Mouse (Mus musculus) urinary bladder, postnatal 25 days (tissue): ENCODE results near the gene Zbtb49.

ENCODE experiments used
- DNase-seq: peaks from one replicate; pipeline ENCODE4 v3.0.0; 2022; ENCODE audit warnings: low spot score

Zbtb49 gene

DNA sequence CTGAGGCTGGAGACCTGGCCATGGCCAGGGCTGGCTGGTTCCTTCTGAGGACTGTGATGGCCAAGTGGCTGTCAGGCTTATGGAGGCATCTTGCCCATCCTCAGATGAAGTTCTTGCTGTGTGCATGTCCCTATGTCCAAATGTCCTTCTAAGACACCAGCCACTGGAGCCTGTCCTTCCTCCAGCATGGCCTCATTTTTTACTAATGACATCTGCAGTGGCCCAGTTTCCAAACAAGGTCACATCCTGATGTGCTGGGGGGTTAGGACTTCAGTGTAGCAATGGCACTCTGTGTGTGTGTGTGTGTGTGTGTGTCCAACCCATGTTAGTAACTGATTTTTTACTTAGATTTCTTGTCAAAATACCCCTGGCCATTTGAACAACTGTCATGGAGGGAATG, 24.3 kb downstream of the Zbtb49 start:
- DNase-seq = no peak

DNA sequence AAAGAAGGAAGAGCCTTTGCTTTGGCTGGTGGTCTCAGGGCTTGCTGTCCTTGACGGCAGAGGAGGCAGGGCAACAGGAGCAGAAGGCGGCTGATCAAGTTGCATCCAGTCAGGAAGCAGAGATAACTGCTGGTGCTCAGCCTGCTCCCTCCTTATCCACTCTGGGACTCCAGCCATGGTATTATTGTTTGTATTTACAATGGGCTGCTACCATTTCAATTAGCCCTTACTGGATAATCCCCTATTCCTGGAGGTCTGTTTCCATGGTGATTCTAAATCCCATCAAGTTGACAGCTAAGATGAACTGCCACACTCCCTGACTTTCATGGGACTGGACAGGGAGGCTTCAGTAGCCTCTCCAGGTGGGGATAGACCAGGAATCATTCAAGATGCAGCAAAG, 25.3 kb downstream of the Zbtb49 start:
- DNase-seq = no peak

DNA sequence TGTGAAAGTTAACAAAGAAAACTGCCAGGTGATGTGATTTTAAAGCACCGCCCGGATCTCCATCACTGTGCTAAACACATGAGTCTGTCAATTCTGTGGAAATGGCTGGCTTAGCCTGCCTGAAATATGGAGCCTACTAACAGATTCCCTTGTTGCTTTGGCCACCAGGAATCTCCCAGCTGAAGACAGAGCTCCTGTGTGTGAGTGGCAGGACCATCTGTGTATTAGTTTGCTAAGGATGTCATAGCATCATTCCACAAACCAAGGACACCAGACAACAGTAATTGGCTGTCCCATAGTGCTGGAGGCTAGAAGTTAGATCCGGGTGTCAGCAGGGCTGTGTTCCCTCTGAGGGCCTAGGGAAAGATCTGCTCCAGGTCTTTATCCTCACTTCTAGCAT, 29.4 kb downstream of the Zbtb49 start:
- DNase-seq = no peak

DNA sequence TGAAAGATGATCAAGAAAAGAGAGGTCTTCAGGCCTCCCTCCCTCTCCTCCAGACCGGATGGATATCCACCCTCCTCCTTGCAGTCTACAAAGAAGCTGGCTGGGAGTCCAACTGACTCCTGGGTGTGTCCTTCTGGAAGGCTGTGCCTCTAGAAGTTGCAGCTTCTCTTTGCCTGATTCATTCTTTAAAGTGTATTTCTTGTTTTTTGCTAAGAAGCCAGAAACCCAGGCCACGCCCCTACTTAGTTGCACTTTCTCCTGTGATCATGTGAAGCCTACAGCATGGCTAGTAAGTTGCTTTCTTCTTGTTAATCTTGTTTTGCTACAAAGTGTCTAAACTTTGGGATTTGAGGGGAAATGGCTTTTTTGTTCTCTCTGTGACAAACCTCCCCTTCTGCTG, 33.3 kb downstream of the Zbtb49 start:
- no peak for DNase-seq

DNA sequence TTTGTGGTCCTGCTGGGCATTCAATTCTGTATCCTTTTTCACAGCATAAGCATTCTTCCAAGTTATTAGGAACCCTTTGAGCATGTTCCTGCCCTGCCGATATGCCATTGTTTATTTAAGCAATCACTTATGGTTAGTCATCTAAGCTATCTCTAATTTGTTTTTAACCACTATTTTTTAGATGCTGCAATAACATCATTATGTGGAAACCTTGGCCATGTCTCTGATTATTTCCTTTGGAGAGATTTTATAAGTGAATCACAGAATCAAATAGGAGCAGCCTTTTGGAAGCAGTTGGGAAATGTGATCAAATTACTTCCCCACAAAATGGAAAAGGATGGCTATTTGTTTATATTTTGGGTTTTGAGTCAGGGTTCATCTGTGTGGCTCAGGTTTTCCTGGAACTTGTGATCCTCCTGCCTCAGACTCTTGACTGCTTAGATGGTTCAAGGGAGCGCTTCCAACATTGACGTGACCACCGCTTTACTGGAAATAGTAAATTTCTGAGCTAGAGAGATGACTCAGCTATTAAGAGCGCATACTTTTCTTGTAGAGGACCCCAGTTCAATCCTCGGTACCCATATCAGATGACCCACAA, 35.5 kb downstream of the Zbtb49 start:
- no peak for DNase-seq

DNA sequence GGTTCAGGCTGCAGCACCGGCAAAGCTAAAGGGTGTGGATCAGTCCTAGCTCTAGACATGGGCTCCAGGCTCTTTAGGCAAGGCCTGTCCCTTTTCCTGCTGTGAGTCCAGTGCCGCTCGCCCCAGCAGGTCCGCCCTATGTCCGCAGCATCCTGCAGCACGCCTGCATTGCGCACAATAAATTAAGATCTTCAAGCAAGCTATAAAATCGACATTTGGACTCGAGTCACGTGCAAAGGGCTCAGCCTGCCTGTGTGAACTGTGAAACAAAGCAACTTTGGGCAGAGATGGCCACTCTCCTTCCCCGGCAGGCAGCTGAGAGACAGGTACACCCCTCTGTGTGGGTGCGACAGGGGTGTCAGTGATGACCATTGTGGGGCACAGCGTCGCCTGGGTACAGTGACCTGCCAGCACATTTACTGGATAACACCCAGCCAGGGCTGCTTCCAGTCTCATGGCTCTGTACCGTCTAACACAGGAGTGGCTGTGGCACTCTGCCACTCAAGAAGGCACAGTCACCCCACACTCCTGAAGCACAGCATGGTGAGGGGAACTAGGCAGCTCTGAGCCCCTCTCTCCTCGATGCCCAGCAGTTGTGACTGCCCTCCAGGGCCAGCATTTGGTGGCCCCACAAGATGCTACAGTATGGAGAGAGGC, 45.9 kb downstream of the Zbtb49 start:
- no peak for DNase-seq

DNA sequence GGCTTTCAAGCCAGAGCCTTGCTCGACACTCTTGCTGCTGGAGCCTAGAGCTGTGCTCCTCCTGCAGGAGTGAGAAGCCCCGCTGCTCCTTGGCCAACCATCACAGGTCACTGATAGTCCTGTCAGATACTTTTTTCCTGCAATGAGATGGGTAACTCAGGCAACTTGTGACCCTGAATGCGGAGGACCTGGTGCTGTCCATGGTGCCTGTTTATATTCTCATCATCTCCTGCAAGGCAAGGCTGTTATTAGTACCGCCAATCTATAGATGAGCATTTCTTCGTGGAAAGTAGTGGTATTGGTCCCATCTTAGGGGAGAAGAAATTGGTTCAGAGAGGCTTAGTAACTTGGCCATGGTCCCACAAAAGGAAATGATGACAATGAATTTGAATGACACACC, 46.5 kb downstream of the Zbtb49 start:
- DNase-seq = no peak

DNA sequence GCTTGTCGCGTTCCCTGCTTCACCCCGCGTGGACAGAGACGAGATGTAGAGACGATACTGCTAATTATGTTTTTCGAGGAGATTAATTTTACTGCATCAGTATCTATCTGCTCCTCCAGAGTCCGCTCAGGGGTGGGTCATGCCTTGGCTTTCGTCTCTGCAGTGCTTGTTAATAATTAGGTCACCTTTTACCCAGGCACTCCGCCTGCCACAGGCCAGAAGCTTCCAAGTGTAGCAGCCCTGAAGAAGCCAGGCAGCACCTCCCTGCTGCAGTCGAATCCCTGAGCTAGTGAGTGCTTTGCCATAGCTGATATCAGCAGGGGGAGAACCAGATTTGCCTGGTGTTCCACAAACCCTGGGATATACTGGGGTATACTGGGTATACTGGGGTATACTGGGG, 51.8 kb downstream of the Zbtb49 start:
- no peak for DNase-seq

DNA sequence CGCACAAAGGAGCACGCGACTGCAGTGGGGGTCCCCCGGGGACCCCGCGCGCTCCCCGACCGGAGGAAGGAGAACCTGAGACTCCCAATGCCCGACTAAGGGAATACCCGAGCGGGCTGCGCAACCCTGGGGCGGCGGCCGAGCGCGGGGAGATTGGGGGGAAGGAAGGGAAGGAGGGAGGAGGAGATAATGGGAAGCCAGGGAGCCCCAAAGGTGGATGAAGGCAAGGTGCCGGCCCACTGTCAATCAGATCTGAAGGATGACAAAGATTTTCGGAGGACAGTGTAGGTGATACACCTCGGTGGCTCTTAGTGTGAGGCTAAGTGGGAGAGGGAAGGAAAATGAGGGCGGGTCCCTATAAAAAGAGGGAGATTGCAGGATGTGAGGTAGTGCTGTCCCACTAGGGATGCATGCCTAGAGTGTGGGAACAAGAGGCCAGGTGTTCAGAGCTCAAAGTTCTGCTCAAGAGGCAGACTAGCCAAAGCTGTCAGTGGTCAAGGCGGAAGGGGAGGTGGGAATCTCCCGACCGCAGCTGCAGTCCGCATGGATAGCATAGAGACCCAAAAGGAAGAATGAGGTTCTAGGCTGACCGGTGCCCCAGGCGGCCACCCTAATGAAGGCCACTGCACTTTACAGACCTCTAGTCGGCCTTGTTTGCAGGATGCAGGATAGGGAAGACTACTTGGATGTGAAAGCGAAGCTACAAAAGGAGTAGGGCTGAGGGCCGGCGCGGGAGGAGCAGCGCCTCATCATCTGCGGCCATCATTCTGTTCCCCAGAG, 60.4 kb downstream of the Zbtb49 start, which contains the start of gene Nsg1:
TSS of gene Nsg1 (minus strand) at position 274 of the 780 bp plus-strand sequence.
- DNase-seq = no peak

DNA sequence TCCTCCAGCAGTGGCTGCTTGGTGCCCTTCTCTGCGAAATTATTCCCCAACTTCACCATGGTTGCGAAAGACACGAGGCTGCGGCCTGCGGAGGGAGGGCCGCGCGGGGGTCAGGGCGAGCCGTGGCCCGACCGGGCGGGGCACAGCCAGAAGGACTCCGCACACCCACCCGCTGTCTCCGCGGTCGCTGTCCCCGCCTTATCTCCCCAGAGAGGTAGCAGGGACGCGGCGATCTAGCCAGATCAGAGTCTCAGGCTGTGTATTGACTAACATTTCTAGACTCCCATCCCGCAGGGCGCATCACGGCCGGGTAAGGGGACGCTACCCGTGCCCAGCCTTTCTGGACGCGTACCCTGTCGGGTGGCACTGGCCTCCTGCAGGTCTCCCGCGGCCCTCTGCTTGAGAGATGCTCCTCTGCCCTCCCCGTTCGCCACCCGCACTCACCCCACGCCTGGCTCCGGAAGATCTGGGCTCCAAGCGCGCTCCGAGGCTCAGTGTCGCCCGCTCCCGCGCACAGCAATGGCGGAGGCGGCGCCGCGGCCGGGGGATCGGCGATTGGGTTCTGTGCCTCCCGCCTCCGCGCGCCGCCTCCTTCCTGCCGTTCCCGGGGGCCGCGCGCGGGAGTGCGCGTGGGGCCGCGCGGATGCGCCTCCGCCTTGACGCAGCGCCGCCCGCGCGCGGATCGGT, 61.2 kb downstream of the Zbtb49 start:
- peak; percentile 17 for DNase-seq

DNA sequence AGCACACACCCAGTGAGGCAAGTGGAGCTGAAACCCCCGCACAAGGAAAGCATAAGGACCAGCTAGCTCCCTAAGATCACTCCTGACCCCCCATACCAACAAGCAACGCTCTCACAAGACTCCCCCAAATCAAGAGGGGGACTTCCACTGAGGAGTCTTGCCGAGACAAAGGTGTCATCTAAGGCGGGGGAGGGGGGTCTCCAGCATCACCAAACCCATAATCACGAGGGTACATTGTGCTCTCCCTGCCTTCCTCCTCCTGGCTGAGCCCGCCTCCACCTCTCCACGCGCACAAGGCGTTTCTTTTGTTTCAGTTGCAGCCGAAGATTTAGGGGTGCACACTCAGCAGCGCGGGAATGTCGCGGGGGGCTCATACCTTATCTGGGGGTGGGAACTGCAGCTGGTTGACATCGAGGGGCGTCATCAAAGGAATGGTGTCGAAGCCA, 61.7 kb downstream of the Zbtb49 start:
- no peak for DNase-seq

DNA sequence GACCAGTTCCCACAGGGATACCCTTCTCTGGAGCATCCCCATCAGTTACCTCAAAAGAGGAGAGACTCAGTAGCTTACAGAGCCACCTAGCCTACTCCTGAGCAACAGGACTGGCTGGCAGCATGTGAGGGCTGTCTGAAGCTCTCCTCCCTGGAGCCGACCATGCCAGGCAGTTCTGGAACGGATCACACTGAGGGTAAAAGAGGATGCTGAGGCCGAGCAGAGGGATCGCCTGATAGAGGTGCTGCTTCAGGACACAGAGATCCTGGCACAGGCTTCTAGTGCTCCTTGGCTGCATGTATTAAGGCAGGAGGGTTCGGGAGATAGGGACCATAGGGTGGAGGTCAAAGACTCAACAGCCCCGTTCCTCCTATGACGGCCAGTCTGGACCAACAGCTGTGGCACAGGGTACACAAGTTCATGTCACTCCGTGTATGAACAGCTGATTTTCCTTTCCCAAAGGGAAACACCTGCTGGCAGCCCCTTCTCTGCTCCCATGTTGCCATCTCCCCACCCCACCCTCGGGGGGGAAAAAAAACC, 62.7 kb downstream of the Zbtb49 start:
- no peak for DNase-seq

DNA sequence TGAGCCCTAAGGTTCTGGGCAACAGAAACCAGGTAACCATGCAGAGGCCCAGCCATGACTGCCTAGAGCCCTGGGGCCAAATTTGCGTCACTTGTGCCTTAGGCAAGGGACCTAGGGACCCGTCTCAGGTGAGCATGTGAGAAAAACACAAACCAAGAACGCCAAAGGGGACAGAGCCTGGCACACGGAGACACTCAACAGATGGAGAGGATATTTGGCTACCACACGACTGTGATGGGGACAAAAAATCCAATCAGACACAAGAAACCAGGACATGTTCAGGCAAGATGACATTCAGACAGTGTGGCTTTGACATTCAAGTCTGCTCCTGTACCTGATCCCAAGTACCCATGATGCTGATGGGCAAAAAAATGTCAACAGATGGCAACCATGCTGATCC, 66.6 kb downstream of the Zbtb49 start:
- DNase-seq = no peak

DNA sequence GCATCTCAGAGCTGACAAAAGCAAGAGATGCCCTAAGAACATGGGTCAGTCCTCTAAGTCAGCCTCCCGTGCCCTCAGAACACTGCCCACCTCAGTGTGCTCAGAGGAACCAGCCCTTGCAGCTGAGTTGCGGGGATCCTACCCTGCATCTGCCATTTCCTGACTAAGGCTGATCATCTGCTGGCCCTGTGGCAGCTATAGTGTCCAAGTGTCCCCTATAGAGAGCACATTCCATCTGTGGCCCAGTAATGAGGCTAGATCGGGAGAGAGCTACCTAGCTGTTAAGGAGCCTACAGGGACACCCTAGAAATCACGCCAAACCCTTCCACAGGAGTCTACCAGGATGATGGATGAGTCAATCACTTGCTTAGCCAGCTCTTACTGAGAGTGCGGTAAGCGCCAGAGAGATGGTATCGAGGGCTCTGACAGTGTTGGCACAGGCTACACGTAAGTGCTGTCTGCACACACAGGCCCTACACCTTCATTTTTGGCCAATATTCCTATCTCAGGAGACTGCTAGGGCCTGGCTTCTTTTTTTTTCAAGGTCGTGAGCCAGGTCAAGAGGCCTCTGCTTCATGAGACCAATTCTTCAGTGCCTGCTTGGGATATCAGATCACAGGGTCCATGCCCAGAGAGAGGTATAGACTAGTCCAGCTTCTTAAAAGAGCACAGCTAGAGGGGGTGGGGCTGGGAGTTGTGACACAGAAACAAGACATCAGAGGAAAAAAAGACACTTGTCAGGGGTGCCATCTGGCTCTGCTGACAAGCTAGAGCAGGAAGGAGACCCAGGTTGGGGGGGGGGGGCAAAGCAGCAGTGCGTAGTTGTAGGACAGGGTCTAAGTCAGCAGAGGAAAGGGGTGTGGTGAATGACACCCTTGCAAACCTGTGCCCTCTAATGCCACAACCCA, 67.8 kb downstream of the Zbtb49 start:
- no peak for DNase-seq

DNA sequence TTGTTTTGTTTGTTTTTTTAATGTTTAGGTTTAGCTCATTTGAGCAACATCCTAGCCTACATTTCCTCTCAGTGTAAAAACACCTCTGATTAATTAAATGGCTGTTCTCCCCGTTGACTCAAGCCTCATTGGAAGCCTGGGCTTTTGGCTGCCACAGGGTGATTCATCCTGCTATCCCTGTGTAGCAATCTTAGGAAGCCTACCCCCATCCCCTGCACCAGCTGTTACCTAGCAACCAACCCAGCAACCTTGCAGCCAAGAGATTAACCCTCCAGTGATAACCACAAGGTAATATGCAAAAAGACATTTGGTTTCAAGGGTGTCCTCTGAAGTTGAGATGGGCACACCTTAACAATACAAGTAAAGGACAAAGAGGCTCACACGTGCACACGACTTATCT, 69.0 kb downstream of the Zbtb49 start:
- no peak for DNase-seq

DNA sequence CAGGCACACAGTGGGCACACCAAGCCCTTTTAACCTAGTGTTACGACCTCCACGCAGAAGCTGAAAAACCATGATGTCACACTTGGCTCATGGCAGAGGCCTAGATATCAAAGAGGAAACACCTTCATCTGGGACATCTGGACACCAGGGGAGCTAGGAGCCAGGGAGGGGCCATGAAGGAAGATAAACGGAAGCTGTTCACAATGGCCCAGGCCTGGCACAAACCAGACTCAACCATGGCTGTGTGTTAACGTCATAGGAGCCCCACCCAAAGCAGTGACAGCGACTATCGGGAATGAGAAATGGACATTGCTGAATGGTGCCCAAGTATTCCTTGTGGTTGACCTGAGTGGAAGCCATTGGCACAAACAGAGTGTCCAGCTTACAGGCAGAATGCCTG, 73.7 kb downstream of the Zbtb49 start:
- no peak for DNase-seq

DNA sequence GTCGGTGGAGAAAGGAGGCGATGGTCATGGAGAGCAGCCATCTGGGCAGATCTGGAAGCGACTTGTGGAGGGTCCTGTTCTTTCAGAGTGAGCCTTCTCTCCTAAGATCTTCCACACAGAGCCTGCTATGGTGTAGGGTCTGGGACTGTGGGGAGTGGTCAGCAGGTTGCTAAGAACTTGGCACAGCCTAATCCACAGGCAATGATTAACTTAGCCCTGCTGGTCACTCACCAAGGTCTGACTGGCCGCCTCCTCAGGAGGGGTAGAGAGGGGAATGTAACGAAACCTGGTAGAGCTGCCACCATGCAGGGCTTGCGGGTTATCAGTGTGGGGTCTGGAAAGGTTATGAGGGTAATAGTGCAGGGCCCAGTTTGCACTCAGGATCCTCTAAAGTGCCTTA, 79.4 kb downstream of the Zbtb49 start:
- no peak for DNase-seq
